18 mouse cellular contexts compared by ENCODE assay signal in genomic region chr3:149169442-149169841, GRCm38 (mm10).
A peak's percentile ranks its signal among the peaks of the same experiment; 100 is the strongest.
DNase-seq lines count a peak whose midpoint lies in the region; ATAC-seq and TF ChIP-seq lines count a peak whose summit lies in the region.
"Had no signal": no experiment of that assay in that cellular context is flagged by ENCODE, and none has a peak within 500 bp of the region (broad histone marks: within the 10 kb centered on the region; RNA-seq: fewer than 3 reads in every experiment).

No protein-coding gene starts in this region.

- no peak overlapping the region for H3K4me2 ChIP-seq in intestine, embryonic 16.5 days (ENCODE audit: low read depth, low read length)
- no peak overlapping the region for H3K4me2 ChIP-seq in liver, embryonic 13.5 days
- no peak overlapping the region for H3K4me2 ChIP-seq in stomach, postnatal 0 days (replicated peaks; ENCODE audit: low read depth)
- H3K4me2 ChIP-seq in forebrain, embryonic 14.5 days (ENCODE audit: low read length): no peak overlapping the region
- H3K4me2 ChIP-seq: embryonic facial prominence, embryonic 15.5 days; heart, embryonic 11.5 days; limb, embryonic 12.5 days; lung, embryonic 15.5 days; midbrain, embryonic 11.5 days; neural tube, embryonic 12.5 days had no signal

- H3K4me1 ChIP-seq in brown adipose tissue, adult 24 weeks (ENCODE audit: control insufficient read depth, insufficient read depth, insufficient read length, low read length): peaks cover 14% of the 10 kb centered on the region; the same call in 1 of the 2 replicates
- H3K4me1 ChIP-seq in intestine, embryonic 16.5 days (ENCODE audit: control insufficient read depth, insufficient read depth, low read length): peaks cover 11% of the 10 kb centered on the region; the same call in 1 of the 2 replicates
- H3K4me1 ChIP-seq in liver, embryonic 13.5 days (replicated peaks): no peaks in the 10 kb centered on the region; the same call in 1 of the 2 replicates
- H3K4me1 ChIP-seq in stomach, postnatal 0 days (replicated peaks; ENCODE audit: control insufficient read depth, insufficient read depth): no peaks in the 10 kb centered on the region
- H3K4me1 ChIP-seq in forebrain, embryonic 14.5 days (ENCODE audit: control insufficient read depth, insufficient read depth, low read length): no peaks in the 10 kb centered on the region

- no peak overlapping the region for H3K9ac ChIP-seq in intestine, embryonic 16.5 days (ENCODE audit: low read depth, low read length)
- H3K9ac ChIP-seq in liver, embryonic 13.5 days: no peak overlapping the region
- H3K9ac ChIP-seq in stomach, postnatal 0 days (ENCODE audit: low read length): no peak overlapping the region
- H3K9ac ChIP-seq in forebrain, embryonic 14.5 days (ENCODE audit: low read length): no peak overlapping the region
- H3K9ac ChIP-seq: embryonic facial prominence, embryonic 15.5 days; limb, embryonic 12.5 days; lung, embryonic 15.5 days; neural tube, embryonic 12.5 days had no signal

- peak overlapping the region; percentile 44 for H3K27ac ChIP-seq in brown adipose tissue, adult 24 weeks (replicated peaks; ENCODE audit: low read depth, low read length)
- H3K27ac ChIP-seq in intestine, embryonic 16.5 days (ENCODE audit: low read length): peak overlapping the region; percentile 5; the same call in 1 of the 2 replicates
- no peak overlapping the region for H3K27ac ChIP-seq in liver, embryonic 13.5 days
- no peak overlapping the region; the same call in 1 of the 2 replicates for H3K27ac ChIP-seq in stomach, postnatal 0 days (replicated peaks)
- no peak overlapping the region for H3K27ac ChIP-seq in forebrain, embryonic 14.5 days (ENCODE audit: low read depth, low read length)
- H3K27ac ChIP-seq: limb, embryonic 12.5 days; lung, embryonic 15.5 days; macrophage; neural tube, embryonic 12.5 days had no signal

- no peak for TF ChIP-seq EP300 in stomach, postnatal 0 days (optimal IDR thresholded peaks at IDR 0.05)

- peak; percentile 56 for ATAC-seq in intestine, embryonic 16.5 days
- peak; percentile 68 for ATAC-seq in liver, embryonic 13.5 days (ENCODE audit: low read depth)
- ATAC-seq in stomach, postnatal 0 days (ENCODE audit: low FRiP score, low TSS enrichment): peak; percentile 58; the same call in 1 of the 2 replicates
- ATAC-seq in megakaryocyte-erythroid progenitor cell, adult 5-6 weeks (replicated peaks; ENCODE audit: low FRiP score, low TSS enrichment, poor library complexity, severe bottlenecking): no peak
- ATAC-seq in forebrain, embryonic 14.5 days: no peak

- DNase-seq in liver, embryonic 13.5 days: no peak
- peak; percentile 33 for DNase-seq in stomach, postnatal 0 days (ENCODE audit: low spot score)
- no peak for DNase-seq in neural tube, embryonic 10.5 days (ENCODE audit: extremely low spot score, low spot score)
- no peak for DNase-seq in forebrain, embryonic 14.5 days (ENCODE audit: low spot score)
- DNase-seq: cerebellum, adult 8-10 months; embryo, embryonic 11 days; heart, postnatal 10 days; right cerebral cortex, adult 18-20 months had no signal

- no peaks in the 10 kb centered on the region for H3K36me3 ChIP-seq in intestine, embryonic 16.5 days (ENCODE audit: control insufficient read depth, insufficient read depth, low read length)
- H3K36me3 ChIP-seq in liver, embryonic 13.5 days: no peaks in the 10 kb centered on the region
- no peaks in the 10 kb centered on the region for H3K36me3 ChIP-seq in stomach, postnatal 0 days (ENCODE audit: control insufficient read depth, insufficient read depth, low read length)
- H3K36me3 ChIP-seq in forebrain, embryonic 14.5 days (ENCODE audit: control insufficient read depth, insufficient read depth, low read length): no peaks in the 10 kb centered on the region
- H3K36me3 ChIP-seq: embryonic facial prominence, embryonic 15.5 days; limb, embryonic 12.5 days; lung, embryonic 15.5 days; neural tube, embryonic 12.5 days had no signal

- 52% methylated on average over 12 of the region's 12 CpGs for WGBS in intestine, embryonic 16.5 days
- 61% methylated on average over 12 of the region's 12 CpGs for WGBS in liver, embryonic 13.5 days (ENCODE audit: insufficient replicate concordance)
- 62% methylated on average over 12 of the region's 12 CpGs for WGBS in stomach, postnatal 0 days
- 70% methylated on average over 12 of the region's 12 CpGs for WGBS in forebrain, embryonic 14.5 days

- TF ChIP-seq CTCF in stomach, postnatal 0 days (IDR thresholded peaks at IDR 0.05; ENCODE audit: low read depth): no peak

- no peak overlapping the region for H3K4me3 ChIP-seq in brown adipose tissue, adult 24 weeks (ENCODE audit: insufficient read depth, low read depth, low read length)
- H3K4me3 ChIP-seq in intestine, embryonic 16.5 days (ENCODE audit: low read length): no peak overlapping the region
- no peak overlapping the region for H3K4me3 ChIP-seq in liver, embryonic 13.5 days (replicated peaks)
- H3K4me3 ChIP-seq in stomach, postnatal 0 days (ENCODE audit: low read depth, low read length): no peak overlapping the region
- no peak overlapping the region for H3K4me3 ChIP-seq in forebrain, embryonic 14.5 days (ENCODE audit: low read depth, low read length)
- H3K4me3 ChIP-seq: embryonic facial prominence, embryonic 15.5 days; limb, embryonic 12.5 days; lung, embryonic 15.5 days; neural tube, embryonic 12.5 days had no signal

- no peaks in the 10 kb centered on the region for H3K27me3 ChIP-seq in intestine, embryonic 16.5 days (replicated peaks; ENCODE audit: control insufficient read depth, insufficient read depth, low read length)
- H3K27me3 ChIP-seq in liver, embryonic 13.5 days: no peaks in the 10 kb centered on the region
- no peaks in the 10 kb centered on the region for H3K27me3 ChIP-seq in stomach, postnatal 0 days (ENCODE audit: control insufficient read depth, insufficient read depth, low read length)
- no peaks in the 10 kb centered on the region for H3K27me3 ChIP-seq in forebrain, embryonic 14.5 days (replicated peaks; ENCODE audit: control insufficient read depth, insufficient read depth, low read length)
- H3K27me3 ChIP-seq: embryonic facial prominence, embryonic 15.5 days; limb, embryonic 12.5 days; lung, embryonic 15.5 days; neural tube, embryonic 12.5 days had no signal

- H3K9me3 ChIP-seq in intestine, embryonic 16.5 days (ENCODE audit: control insufficient read depth, low read length): no peaks in the 10 kb centered on the region
- H3K9me3 ChIP-seq in liver, embryonic 13.5 days (replicated peaks): no peaks in the 10 kb centered on the region
- H3K9me3 ChIP-seq in stomach, postnatal 0 days (ENCODE audit: control insufficient read depth, low read length): no peaks in the 10 kb centered on the region
- H3K9me3 ChIP-seq in forebrain, embryonic 14.5 days (replicated peaks; ENCODE audit: control insufficient read depth, low read length): no peaks in the 10 kb centered on the region
- H3K9me3 ChIP-seq: embryonic facial prominence, embryonic 15.5 days; limb, embryonic 12.5 days; lung, embryonic 15.5 days; neural tube, embryonic 12.5 days had no signal

Comparison
In these comparisons a context has a peak if more than half of its experiments do, and no peak if none do; other contexts are left out.
1. H3K27ac ChIP-seq: peak in brown adipose tissue, adult 24 weeks (single experiment) and intestine, embryonic 16.5 days (single experiment); none in liver, embryonic 13.5 days (single experiment), stomach, postnatal 0 days (single experiment) and forebrain, embryonic 14.5 days (single experiment).
2. ATAC-seq: peak in intestine, embryonic 16.5 days (single experiment), liver, embryonic 13.5 days (single experiment) and stomach, postnatal 0 days (single experiment); none in megakaryocyte-erythroid progenitor cell, adult 5-6 weeks (single experiment) and forebrain, embryonic 14.5 days (single experiment).